Mouse (Mus musculus) cerebellum, adult (tissue): ENCODE measurements around the gene Timm10b.

ENCODE experiments used
- ATAC-seq: cut with Nextera tagmentation; 2 replicates; pipeline ENCODE4 v1.9.2; 2017; ENCODE audit warnings: mild to moderate bottlenecking, moderate library complexity, mixed read lengths; ENCODE audit not compliant: insufficient number of reproducible peaks, low FRiP score, low TSS enrichment

The Timm10b gene

GRCm38 (mm10) chr7:105639756-105640155 is at the start of gene Timm10b:
Gene Timm10b (plus strand): TSS chr7:105640056.
- peak; percentile 24; the same call in 1 of the 2 replicates for ATAC-seq

DNA sequence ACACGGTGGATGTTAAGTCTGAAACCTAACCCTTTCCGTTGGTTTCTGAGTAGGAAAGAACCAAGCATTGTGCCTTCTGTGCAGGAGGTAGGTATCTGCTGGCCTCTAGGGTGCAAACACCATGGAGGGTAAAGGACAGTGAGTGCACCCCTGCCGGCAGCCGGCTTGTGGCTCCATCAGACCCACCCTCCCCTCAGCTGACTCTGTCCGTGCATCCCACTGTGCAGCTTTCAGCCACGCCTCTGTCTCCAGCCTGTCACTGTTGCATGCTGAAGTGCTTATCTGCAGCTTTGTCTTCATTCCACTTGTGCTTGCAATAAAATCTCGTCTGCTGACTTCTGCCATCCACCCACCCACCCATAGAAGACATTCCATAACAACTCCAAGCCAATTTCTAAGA is 49.8 kb upstream of the Timm10b start:
- no peak for ATAC-seq

GRCm38 (mm10) chr7:105602860-105603623 is 36.8 kb upstream of the Timm10b start:
- ATAC-seq = peak; percentile 70

DNA sequence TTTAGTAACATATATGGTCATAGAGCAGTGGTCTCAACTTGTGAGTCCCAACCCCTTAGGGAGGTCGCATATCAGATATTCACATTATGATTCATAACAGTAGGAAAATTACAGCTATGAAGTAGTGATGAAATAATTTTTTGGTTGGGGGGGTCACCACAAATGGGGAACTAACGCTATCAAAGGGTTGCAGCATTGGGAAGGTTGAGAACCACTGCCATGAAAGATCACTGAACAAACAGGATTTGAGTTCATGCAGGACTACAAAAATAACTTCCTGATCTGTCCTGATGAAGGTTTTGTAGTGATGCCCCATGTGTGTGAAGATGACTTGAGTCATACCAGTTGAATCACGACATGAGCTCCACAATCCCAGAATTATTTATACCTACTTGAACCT is 31.4 kb upstream of the Timm10b start:
- ATAC-seq = no peak

GRCm38 (mm10) chr7:105611767-105612166 is 28.1 kb upstream of the Timm10b start:
- no peak for ATAC-seq

- ATAC-seq = no peak
These were observed 25.5 kb upstream of the Timm10b start for GRCm38 (mm10) chr7:105614400-105614799.

GRCm38 (mm10) chr7:105615720-105616119 is 24.1 kb upstream of the Timm10b start:
- ATAC-seq = no peak

GRCm38 (mm10) chr7:105616561-105616960 is 23.3 kb upstream of the Timm10b start:
- no peak for ATAC-seq

DNA sequence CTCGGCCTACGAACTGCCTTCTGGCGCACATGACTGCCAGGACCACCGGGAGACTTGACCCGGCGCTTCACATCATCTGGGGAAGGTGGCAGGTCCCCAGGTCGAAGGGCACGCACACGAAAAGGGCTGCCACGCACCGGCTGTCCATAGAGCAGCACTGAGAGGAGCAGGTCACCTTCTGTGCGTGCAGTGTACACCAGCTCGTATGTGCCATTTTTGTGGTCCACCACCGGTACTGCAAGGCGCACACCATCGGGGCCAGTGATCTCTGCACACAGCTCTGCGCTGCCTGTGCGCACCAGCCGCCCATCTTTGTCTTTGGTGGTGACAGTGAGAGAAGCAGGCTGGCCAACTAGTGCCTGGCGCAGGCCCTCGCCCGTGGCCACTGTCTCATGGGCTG is 22.0 kb upstream of the Timm10b start:
- ATAC-seq = no peak

GRCm38 (mm10) chr7:105619701-105620100 is 20.2 kb upstream of the Timm10b start:
- no peak for ATAC-seq

DNA sequence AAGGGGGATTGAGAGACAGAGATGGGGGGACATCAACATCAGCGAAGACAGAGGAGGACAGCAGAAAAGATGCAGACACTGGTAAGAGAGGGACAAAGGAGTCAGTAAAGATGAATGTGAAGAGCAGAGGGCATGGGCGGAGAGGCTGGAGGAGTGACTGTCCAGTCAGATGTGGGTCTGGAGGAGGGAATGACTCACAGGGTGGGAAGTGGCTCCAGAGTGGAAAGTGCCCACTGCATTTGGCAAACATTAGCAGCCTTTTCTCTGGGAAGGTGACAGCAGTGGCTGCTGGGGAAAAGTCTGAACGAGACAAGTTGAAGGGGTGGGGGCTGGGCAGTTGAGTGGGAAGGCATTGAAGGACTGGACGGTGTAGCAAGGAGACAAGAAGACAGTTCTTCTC is 18.8 kb upstream of the Timm10b start:
- no peak for ATAC-seq

- no peak for ATAC-seq
These were observed 18.1 kb upstream of the Timm10b start for GRCm38 (mm10) chr7:105621646-105622292.

DNA sequence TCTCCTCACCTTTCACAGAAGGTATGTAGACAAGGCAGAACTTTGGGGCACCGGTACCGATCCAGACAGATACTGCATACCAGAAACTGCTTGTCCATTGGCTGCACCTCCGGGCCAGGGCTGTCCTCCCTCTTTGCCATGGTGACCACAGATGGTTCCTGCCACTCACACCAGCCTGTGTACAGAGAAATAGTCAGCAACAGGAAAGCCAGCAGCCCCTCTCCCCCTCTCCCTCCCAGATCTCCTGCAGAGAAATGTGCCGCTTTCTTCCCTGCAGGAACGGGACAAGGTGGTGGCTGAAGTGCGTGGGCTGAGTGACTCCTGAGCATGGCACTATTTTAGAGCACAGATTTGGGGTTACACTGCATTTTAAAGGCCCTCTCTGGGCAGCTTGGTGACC is 14.5 kb upstream of the Timm10b start:
- ATAC-seq = peak; percentile 92

DNA sequence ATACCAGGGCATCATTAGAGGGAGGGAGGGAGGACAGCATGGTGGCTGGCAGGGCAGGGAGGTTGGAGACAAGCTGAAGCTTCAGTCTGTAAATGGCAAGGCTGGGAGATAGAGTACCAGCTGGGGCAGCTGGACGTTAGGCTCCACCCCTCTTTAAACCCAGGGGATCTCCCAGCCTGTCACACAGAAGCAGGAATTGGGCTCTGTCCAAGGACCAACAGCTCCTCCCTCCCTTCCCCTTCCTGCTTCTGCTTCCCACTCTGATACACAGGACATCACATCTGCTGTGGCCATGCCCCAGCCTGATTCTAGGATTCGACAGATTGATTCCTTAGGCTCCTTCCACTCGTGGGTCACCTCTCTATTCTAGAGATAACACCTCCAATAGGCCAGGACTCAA is 11.2 kb upstream of the Timm10b start:
- ATAC-seq = no peak

GRCm38 (mm10) chr7:105632551-105632972 is 7.3 kb upstream of the Timm10b start:
- peak; percentile 66 for ATAC-seq

DNA sequence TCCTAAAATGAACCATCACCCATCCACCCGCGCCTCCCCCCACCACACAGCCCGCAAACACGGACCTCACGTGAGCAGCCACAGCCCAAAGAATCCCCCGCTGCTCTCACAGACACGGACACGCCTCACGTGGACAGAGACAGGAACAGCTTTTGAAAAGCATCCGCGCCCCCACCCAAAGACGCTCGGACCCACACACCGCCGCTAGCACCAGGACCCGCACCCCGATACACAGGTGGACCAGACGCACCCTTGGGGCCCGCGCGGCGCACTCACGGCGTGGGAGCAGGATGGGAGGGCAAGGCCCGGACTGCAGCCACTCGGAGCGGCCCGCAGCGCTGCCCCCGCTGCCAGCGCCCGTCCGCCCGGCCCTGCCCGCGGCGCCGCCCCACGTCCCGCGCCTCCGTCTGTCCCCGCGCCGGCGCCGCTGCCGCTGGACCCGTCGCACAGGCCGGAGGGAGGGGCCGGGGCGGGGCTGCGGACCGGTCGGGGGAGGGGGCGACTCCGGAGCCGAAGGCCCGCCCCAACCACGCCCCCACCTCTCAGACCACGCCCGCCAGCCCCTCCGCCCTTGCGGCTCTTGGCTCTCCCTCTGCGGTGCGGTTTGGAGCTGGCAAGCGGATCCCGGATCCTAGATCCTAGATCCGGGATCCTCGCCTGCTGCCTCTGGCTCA is 6.6 kb upstream of the Timm10b start, which contains the start of gene Trim3:
Gene Trim3, minus strand, starts transcription at position 445 of the 674 bp plus-strand sequence.
- peak; percentile 69 for ATAC-seq

- ATAC-seq = no peak
These were observed 6.1 kb upstream of the Timm10b start for GRCm38 (mm10) chr7:105633801-105634135.

DNA sequence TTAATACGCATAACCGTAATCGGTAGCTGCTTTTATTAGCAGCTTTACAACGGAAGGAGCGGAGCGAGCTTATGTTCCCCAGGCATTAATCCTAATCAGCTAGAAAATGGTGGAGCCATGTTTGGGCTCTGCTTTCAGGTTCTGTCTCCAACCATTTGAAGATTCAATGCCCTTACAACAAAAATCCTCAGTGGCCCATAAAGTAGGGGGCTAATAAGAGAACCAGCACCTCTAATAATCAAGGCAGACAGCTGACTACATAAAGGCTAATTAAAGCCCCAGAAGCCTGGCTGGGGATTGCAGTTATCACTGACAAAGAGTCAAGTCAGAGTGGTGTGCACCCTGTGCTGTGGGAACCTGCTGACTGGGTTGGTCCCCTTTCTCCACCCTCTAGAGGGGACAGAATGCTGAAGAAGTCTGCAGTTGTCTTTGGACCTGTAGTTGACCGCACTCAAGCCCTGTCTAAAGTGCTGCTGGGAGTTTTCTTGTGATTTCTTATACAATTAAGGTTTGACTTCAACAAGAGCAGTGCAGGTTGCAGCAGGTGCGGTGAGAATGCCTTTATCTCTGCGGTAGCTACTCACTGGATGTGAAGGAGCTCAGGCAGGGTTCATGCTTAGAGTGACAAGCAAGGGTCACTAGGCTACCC is 5.5 kb upstream of the Timm10b start:
- no peak for ATAC-seq

DNA sequence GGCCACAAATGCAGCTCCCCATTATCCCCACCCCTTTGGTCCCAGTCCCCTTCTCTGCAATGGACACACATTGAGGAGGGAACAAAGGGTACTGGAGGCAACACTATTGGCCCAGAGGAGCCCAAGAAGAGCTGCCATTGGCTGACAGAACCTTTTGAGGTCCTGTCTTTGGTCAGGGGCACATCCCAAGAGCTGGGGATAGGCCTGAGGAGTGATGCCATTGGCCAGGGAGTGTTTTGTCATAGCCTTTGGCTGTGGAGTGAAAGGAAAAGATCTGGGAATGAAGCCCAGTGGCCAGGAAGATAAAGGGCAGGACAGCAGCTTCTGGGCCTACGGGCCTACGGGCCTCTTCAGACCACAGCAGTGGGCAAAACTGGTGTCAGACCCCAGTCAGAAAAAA is 4.1 kb upstream of the Timm10b start:
- ATAC-seq = no peak

DNA sequence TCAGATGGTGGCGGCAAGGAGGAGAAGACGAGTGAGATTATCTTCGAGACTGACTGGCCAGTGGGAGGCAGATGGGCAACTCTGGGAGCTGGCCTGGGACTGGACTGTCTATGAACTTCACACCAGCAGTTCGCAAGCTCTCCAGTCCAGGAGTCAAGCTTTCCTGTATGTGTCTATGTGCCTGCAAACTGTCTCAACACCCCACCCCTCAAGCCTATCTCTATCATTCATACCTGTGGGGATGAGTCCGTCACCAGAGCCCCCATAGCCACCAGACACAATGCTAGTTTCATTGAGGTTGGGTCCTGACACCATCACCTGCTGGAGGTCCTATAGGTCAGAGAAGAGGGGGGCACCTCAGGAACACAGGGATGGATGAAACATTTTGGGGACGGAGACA is 1.1 kb upstream of the Timm10b start:
- ATAC-seq = no peak

DNA sequence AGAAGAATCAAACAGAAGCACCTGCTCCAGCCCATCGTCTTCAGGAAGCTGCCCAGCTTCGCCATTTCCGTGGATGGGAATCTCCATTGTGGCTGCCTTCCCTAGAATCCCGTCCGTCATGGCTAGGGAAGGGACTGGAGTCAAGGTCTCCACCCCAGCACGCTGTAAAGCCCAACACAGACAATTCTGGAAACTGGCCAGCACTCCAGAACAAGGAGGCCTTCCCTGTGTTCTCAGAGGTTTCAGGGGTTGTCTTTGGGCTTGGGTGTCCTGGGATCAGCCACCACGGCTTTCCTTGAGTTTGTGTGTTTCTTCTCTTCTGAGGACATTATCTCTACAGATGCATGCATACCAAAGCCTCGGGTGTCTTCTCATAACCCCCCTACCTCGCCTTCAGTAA is 552 bp upstream of the Timm10b start:
- ATAC-seq = no peak
